Mouse (Mus musculus) forebrain, embryonic 16.5 days (tissue): ENCODE measurements at regions not wholly inside any gene's neighbourhood (a gene's known extent, or its start where the extent isn't known, plus 50 kb on each side); places are given as distances from the start of the nearest gene placed in this dataset.

Experiments
- ATAC-seq: fragments of 200-750 bp; cut with Nextera tagmentation; 2 replicates; pipeline ENCODE4 v1.8.0; 2017; ENCODE audit warnings: mild to moderate bottlenecking, moderate library complexity
- H3K27ac ChIP-seq: fragments of 300-500 bp; sonication (generic); 2 replicates; pipeline ENCODE4 v1.5.1; 2014; ENCODE audit warnings: low read length, control low read depth
- H3K27me3 ChIP-seq: fragments of 300-500 bp; sonication (generic); replicated peaks from 2 replicates; pipeline ENCODE4 v1.6.1; 2014; ENCODE audit warnings: low read length; ENCODE audit not compliant: control insufficient read depth, insufficient read depth
- H3K36me3 ChIP-seq: fragments of 300-500 bp; sonication (generic); 2 replicates; pipeline ENCODE4 v1.6.1; 2014; ENCODE audit not compliant: control insufficient read depth, insufficient read depth
- H3K4me1 ChIP-seq: fragments of 300-500 bp; sonication (generic); replicated peaks from 2 replicates; pipeline ENCODE4 v1.6.1; 2014; ENCODE audit warnings: low read length; ENCODE audit not compliant: control insufficient read depth, insufficient read depth
- H3K4me2 ChIP-seq: fragments of 300-500 bp; sonication (generic); 2 replicates; pipeline ENCODE4 v1.6.1; 2014; ENCODE audit warnings: mild to moderate bottlenecking, low read length, control low read depth
- H3K4me3 ChIP-seq: fragments of 300-500 bp; sonication (generic); replicated peaks from 2 replicates; pipeline ENCODE4 v1.5.1; 2014; ENCODE audit warnings: mild to moderate bottlenecking, low read length, control low read depth
- H3K9ac ChIP-seq: fragments of 300-500 bp; sonication (generic); replicated peaks from 2 replicates; pipeline ENCODE4 v1.6.1; 2014; ENCODE audit warnings: low read depth, low read length, control low read depth
- H3K9me3 ChIP-seq: fragments of 300-500 bp; sonication (generic); 2 replicates; pipeline ENCODE4 v1.6.1; 2016; ENCODE audit warnings: low read length; ENCODE audit not compliant: control insufficient read depth
- WGBS: fragments of 180-500 bp; shearing (Covaris S2); extraction: QIAGEN DNeasy Blood & Tissue Kit; methylation state at CpG from one replicate; pipeline ENCODE4 v1.1.7; 2014; 5-methylcytosine and 5-hydroxymethylcytosine counted together

DNA sequence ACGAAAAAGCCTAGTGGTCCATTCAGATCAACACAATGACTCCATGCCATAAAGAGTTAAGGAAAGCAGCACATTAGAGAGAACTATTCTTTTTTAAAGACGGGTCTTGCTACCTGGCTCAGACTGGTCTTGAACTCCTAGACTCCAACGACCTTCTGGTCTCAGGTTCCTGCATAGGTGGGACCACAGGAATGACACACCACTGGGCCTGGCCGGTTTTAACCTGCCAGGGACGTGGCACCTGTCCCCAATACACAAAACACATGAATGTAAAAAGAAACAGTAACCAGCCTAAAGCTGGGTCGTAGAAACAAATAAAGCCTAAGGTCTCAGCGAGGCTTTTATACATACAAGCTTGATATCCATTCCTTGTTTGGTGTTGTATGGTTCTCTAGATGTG, 67.9 kb downstream of the Hes1 start:
- Histone ChIP-seq H3K9ac (no peak overlapping the region), H3K4me1 (peaks cover 12% of the 10 kb centered on the region), H3K4me2 (no peak overlapping the region), H3K36me3 (no peaks in the 10 kb centered on the region), H3K27me3 (peaks cover 15% of the 10 kb centered on the region), H3K9me3 (no peaks in the 10 kb centered on the region), H3K4me3 (no peak overlapping the region), H3K27ac (no peak overlapping the region)
- ATAC-seq, result no peak
- WGBS, result 74% methylated on average over 7 of the region's 7 CpGs

DNA sequence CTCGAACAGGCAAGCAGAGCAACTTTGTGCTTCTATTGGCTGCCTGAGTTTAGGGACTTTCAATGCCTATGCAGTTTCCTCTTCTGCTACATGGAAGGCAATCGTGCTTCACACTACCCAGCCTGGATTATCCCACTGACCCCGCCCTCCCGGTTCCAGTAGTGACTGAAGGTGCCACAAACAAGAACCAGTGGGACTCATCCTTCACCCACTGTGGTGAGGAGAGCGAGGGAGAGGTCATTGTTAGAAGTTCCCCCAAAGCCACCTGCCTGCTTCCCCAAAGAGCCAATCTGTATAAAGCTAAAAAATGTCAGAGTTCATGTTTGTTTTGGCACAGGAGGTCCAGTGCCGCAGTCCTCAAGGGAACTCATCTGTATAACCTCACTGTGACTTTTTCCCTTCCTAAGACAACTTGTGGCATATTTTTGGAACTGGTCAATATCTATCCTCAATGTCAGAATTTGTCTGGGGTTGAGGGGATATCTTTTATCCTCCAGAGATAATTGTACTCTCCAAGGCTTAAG, 70.5 kb downstream of the Hes1 start:
- WGBS, result 63% methylated on average over 6 of the region's 6 CpGs
- Histone ChIP-seq H3K27me3 (peaks cover 15% of the 10 kb centered on the region), H3K36me3 (no peaks in the 10 kb centered on the region)

DNA sequence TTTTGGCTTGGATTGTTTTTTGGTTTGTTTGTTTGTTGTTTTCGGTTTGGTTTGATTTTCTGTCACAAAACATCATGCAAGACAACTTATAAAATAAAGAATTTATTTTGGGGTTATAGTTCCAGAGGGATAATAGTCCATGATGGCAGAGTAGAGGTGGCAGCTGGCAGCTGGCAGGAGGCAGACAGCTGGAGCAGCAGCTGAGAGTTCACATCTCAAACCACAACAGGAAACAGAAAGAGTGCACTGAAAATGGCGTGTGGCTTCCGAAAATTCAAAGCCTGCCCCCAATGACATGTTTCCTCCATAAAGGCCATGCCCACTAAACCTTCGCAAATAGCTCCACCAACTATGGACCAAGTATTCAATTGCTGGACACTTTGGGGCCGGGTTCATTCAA, 72.7 kb downstream of the Hes1 start:
- no peak overlapping the region for H3K4me3 ChIP-seq
- ATAC-seq, result no peak
- no peaks in the 10 kb centered on the region for H3K36me3 ChIP-seq
- H3K4me1 ChIP-seq, result no peaks in the 10 kb centered on the region
- 88% methylated on average over 5 of the region's 5 CpGs for WGBS
- H3K27me3 ChIP-seq, result peaks cover 9% of the 10 kb centered on the region
- no peak overlapping the region for H3K4me2 ChIP-seq
- no peak overlapping the region for H3K27ac ChIP-seq
- H3K9me3 ChIP-seq, result no peaks in the 10 kb centered on the region
- H3K9ac ChIP-seq, result no peak overlapping the region

More for the DNA sequence above, 70.5 kb downstream of the Hes1 start:
- no peak overlapping the region for H3K9ac ChIP-seq
- H3K4me3 ChIP-seq, result no peak overlapping the region
- no peaks in the 10 kb centered on the region for H3K9me3 ChIP-seq
- ATAC-seq, result no peak
- H3K27ac ChIP-seq, result no peak overlapping the region
- no peak overlapping the region for H3K4me2 ChIP-seq
- H3K4me1 ChIP-seq, result peaks cover 5% of the 10 kb centered on the region

DNA sequence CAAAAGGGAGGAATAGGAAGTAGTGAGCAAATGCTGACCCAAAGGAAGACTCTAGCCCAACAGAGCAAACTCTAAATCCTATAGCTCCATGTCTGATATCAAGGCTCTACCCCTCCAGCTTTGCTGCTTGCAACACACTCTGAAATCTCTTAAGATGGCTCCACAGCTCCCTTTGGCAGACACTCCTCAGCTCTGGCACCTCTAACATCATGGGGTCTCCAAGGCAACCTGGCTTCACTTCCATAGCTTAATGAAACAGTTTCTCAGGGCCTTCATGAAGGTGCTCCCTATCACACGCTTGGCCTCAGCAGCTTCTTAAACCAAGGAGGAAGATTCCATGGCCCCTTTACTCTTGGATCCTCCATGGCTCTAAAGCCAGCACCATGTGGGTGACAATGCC, 73.6 kb downstream of the Hes1 start:
- Histone ChIP-seq H3K4me1 (no peaks in the 10 kb centered on the region), H3K36me3 (no peaks in the 10 kb centered on the region), H3K4me2 (no peak overlapping the region), H3K9me3 (no peaks in the 10 kb centered on the region), H3K4me3 (no peak overlapping the region), H3K27ac (no peak overlapping the region), H3K9ac (no peak overlapping the region), H3K27me3 (peaks cover 5% of the 10 kb centered on the region; the same call in 1 of the 2 replicates)
- ATAC-seq, result no peak
- 81% methylated on average over 1 of the region's 1 CpGs for WGBS

DNA sequence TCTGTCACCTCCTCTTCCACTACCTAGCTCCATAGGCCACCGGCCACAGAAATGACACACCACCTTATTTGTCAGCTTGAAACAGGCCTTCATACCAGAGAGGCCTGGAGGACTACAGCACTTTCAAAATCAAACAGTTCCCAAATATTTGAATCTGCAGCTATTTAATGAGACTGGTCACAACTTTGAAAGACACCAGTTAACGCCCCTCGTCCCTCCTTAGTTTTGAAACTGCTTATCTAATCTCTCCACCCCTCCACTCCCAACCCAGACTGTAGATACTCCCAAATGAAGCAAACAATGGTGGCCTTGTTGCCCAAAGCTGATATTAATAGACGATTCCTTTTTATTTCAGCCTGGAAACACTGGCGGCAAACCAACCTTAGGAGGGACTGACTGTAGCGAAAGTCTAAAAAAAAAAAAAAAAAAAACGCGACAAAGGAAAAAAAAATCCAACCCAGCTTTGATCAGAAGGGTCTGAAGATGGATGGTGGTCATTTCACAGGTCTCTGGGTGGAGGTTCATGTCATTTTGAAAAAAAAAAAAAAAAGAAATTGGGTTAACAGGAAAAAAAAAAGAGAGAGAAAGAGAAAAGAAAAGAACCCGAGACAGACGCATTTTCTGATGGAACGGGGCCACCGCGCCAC, 80.8 kb downstream of the Hes1 start:
- no peak overlapping the region; the same call in 1 of the 2 replicates for H3K9ac ChIP-seq
- no peak overlapping the region for H3K27ac ChIP-seq
- 11% methylated on average over 13 of the region's 13 CpGs for WGBS
- peaks cover 4% of the 10 kb centered on the region; the same call in 1 of the 2 replicates for H3K27me3 ChIP-seq
- H3K9me3 ChIP-seq, result no peaks in the 10 kb centered on the region
- no peak for ATAC-seq
- H3K36me3 ChIP-seq, result no peaks in the 10 kb centered on the region
- H3K4me3 ChIP-seq, result peak overlapping the region; percentile 13; the same call in 1 of the 2 replicates
- H3K4me2 ChIP-seq, result peak overlapping the region; percentile 36
- peaks cover 6% of the 10 kb centered on the region; the same call in 1 of the 2 replicates for H3K4me1 ChIP-seq

DNA sequence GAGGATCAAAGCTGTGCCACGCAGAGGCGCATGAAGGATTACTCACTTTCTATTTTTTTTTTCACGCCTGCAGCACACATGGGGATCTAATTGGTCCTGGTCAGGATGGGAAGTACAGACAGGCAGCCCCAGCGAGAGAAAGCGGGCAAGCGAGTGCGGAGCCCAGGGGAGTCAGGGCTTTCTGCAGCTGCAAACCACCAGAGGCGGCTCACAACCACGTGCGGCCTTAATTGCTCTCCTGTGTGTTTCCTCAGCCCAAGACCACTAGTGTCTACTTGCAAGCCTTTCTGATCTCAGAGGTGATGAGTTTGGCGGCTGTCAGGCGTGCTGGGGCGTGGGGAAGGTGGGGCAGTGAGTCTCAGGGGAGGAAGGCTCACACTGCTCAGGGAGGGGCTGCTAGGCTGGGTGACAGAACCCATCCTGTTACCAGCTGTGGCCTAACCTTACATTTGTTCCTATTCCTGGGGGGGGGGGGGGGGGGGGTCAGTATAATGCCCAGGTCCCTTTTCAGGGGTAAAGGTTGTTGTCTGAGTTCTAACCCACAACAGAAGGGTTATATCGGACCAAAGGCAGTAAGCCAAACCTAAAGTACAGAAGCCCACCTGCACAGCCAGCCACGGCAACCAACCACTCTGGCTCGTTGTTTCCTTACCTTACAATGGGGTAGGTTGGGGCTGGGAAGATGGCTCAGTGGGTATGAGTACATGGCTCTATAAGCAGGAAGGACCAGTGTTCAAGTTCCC, 81.5 kb downstream of the Hes1 start:
- peaks cover 6% of the 10 kb centered on the region; the same call in 1 of the 2 replicates for H3K4me1 ChIP-seq
- peaks cover 4% of the 10 kb centered on the region; the same call in 1 of the 2 replicates for H3K27me3 ChIP-seq
- ATAC-seq, result peak; percentile 76
- H3K27ac ChIP-seq, result no peak overlapping the region
- peak overlapping the region; percentile 13; the same call in 1 of the 2 replicates for H3K4me3 ChIP-seq
- peak overlapping the region; percentile 36 for H3K4me2 ChIP-seq
- peak overlapping the region; percentile 23 for H3K9ac ChIP-seq
- H3K9me3 ChIP-seq, result no peaks in the 10 kb centered on the region
- no peaks in the 10 kb centered on the region for H3K36me3 ChIP-seq
- WGBS, result 10% methylated on average over 16 of the region's 16 CpGs

DNA sequence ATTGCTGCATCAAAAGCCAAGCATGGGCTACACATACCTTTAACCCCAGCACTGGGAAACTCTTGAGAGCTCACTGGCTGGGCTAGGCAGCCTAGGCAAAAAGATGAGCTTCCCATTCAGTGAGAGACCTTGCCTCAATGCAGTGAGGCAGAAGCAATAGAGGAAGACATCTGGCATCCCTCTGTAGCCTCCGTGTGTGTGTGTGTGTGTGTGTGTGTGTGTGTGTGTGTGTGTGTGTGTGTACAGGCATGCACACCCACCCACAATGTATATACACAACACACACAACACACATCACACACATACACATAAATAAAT, 82.0 kb downstream of the Hes1 start:
- Histone ChIP-seq H3K27ac (no peak overlapping the region), H3K9me3 (no peaks in the 10 kb centered on the region), H3K27me3 (peaks cover 4% of the 10 kb centered on the region; the same call in 1 of the 2 replicates), H3K9ac (no peak overlapping the region), H3K36me3 (no peaks in the 10 kb centered on the region), H3K4me2 (no peak overlapping the region), H3K4me1 (peaks cover 6% of the 10 kb centered on the region; the same call in 1 of the 2 replicates), H3K4me3 (no peak overlapping the region)
- 36% methylated on average over 1 of the region's 1 CpGs for WGBS
- ATAC-seq, result no peak

DNA sequence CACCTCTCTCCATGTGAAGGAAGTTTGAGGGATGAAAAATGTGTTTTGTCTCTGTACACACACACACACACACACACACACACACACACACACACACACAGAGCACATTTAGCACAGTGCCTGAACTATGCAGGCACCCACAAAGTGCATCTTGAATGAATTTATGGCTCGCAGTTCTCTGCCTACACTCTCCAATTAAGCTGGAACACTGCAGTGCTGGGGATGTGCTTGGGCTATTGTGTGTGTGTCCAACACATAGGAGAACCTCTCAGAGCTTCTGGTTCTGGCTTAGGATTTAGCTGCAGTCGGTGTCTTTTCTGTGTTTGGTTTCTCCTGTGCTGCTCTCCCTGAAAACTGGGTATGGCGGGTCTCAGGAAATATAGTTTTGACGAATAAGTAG, 83.1 kb downstream of the Hes1 start:
- WGBS, result 81% methylated on average over 4 of the region's 4 CpGs
- H3K27me3 ChIP-seq, result peaks cover 4% of the 10 kb centered on the region; the same call in 1 of the 2 replicates
- peaks cover 6% of the 10 kb centered on the region; the same call in 1 of the 2 replicates for H3K4me1 ChIP-seq
- no peak for ATAC-seq
- no peak overlapping the region for H3K27ac ChIP-seq
- no peak overlapping the region for H3K9ac ChIP-seq
- H3K4me2 ChIP-seq, result no peak overlapping the region
- no peak overlapping the region for H3K4me3 ChIP-seq
- H3K9me3 ChIP-seq, result no peaks in the 10 kb centered on the region
- no peaks in the 10 kb centered on the region for H3K36me3 ChIP-seq

DNA sequence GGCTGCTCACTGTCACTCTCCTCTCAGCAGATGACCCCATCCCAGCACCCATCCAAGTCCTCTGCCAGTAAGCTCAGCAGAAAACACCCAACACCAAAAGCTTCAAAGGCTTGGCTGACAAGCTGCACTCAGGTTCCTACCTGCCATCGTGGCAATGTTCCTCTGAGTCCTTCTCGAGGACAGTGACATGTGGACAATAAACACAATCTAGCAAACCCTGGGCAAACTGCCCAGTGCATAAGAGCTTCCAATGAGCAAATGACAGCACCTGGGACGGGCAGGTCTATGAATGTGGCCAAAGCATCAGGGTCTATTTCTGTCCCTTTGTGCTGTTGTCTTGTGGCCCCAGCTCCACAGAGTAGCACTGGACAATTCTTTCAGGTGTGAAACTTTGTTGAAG, 86.9 kb downstream of the Hes1 start:
- H3K4me3 ChIP-seq, result no peak overlapping the region
- no peaks in the 10 kb centered on the region for H3K36me3 ChIP-seq
- ATAC-seq, result no peak
- WGBS, result 66% methylated on average over 3 of the region's 3 CpGs
- no peak overlapping the region for H3K9ac ChIP-seq
- peaks cover under 1% of the 10 kb centered on the region; the same call in 1 of the 2 replicates for H3K27me3 ChIP-seq
- no peak overlapping the region for H3K27ac ChIP-seq
- H3K9me3 ChIP-seq, result no peaks in the 10 kb centered on the region
- H3K4me1 ChIP-seq, result peaks cover 10% of the 10 kb centered on the region
- H3K4me2 ChIP-seq, result no peak overlapping the region
